Mouse (Mus musculus): ENCODE data around the gene Ace3.

Gene Ace3

DNA sequence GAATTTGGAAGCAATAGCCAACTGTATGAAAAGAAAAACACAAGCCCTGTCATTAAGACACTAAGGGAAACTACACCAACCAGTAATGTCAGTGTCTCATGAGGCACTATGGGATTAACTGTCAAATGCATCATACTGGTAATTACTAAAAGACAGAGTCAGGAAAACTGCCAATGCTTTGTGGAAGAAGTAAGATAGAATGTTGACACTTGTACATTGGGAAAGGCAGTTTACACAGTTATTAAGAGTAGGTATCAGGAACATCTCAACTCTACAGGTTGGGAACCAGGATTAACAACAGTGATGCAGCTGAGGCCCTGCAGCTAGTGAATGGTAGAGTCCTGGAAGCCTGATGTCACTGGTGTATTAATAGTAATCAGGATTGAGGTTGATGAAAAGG is 49.9 kb downstream of the Ace3 start:
- no peak for DNase-seq (ENCODE audit: low spot score in 2 of 2)

DNA sequence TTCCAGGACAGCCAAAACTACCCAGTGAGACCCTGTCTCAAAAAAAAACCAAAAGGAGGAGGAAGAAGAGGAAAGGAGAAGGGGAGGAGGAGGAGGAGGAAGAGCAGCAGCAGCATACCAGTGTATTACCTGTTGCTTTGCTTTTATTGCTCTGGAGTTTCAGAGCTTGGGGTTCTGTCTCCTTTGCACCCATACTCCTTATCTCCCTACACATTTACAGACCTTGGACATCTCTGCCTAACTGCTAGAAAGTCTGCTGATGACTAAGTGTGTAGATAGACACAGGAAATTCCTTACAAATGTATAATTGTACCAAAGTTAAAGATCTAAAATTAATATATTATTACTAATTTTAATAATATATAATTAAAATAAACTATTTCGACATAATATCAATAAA is 50.8 kb downstream of the Ace3 start:
- DNase-seq (ENCODE audit: low spot score in 2 of 2): no peak

DNA sequence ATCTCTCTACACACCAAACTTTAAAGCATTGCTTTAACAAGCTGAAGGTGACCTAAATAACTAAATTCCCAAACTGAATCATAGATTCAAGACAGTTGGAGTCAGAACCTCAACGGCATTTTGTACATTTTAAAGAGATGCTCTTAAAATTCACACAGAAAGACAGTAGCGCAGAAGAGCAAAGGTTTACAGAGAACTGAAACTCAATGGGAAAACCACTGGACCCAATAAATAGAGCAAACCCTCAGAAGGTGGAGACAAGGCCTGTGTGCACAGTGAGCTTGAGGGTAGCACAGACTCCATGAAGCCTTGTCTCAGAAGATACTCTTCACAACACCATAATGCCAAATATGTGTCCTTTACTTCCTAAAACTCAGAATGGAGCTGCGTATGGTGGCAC is 51.3 kb downstream of the Ace3 start:
- no peak for DNase-seq (ENCODE audit: low spot score in 2 of 2)

DNA sequence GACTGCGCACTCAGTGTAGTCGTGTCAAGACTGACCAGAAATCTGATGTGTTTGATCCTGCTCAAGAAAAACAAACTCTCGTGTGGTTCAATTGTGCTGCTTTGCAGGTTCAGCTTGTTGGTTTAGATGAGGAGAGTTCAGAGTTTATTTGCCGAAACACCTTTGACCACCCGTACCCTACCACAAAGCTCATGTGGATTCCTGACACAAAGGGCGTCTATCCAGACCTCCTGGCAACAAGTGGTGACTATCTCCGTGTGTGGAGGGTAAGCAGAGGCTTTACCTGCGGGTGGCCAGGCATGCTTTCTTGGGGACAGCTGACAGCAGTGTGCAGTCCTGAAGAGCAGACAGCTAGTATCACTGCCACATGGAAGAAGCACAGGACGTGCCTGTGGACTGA is 52.1 kb downstream of the Ace3 start:
- no peak for DNase-seq (ENCODE audit: low spot score in 2 of 2)

DNA sequence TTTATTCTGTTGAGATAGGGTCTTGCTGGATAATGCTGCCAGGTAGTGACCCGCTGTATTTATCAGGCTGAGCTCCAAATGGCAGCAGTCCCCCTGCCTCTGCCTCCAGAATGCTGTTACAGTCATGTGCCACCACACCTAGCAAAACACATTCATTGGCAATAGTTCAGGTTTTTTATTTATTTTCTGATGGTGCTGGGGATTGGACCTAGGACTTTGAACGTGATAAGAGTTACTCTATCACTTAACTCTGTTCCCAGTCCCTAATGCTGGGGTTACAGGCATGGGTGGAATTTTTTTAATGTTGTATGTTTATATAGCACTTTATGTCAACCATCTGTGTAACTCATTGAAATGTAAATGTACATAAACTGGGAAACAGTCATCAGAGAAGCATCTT is 59.4 kb downstream of the Ace3 start:
- DNase-seq (ENCODE audit: low spot score in 2 of 2): no peak

DNA sequence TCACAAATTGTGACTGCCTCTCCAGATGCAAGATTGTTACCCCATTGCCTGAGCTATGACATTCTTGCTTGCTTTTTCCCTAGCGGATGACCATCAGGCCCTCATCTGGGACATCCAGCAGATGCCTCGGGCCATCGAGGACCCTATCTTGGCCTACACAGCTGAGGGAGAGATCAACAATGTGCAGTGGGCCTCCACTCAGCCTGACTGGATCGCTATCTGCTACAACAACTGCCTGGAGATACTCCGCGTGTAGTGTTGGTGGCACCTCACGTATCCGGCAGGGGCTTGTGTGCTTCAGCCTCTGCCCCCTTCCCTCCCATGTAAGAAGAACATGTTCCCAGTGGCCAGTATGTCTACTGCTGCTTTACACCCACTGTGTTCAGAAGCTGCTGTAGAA is 60.1 kb downstream of the Ace3 start:
- no peak for DNase-seq (ENCODE audit: low spot score in 2 of 2)

Measured in spleen, postnatal 10 days (tissue).